Mouse (Mus musculus) gastrocnemius, adult 2 months (tissue): Measurements from ENCODE around the gene Bpifb6. TPM values are rescaled to one million over a fixed set of nuclear protein-coding genes. Genes with fewer than 3 reads are reported as not detected.

Experiments
- DNase-seq: peaks from one replicate; pipeline ENCODE4 v3.0.0; 2022
- H3K27ac ChIP-seq: fragments of 200-600 bp; 2 replicates; pipeline ENCODE4 v1.8.1; 2022; ENCODE audit warnings: mild to moderate bottlenecking
- H3K4me3 ChIP-seq: fragments of 200-600 bp; 2 replicates; pipeline ENCODE4 v1.8.1; 2022; ENCODE audit warnings: mild to moderate bottlenecking, moderate library complexity
- CTCF ChIP-seq: fragments of 200-600 bp; IDR thresholded peaks from 2 replicates; pipeline ENCODE4 v1.8.1; 2022; ENCODE audit warnings: antibody characterized with exemption, mild to moderate bottlenecking, moderate library complexity
- intact Hi-C: fragments of 180-260 bp; cut with DNase I; formaldehyde crosslinking; loops from one replicate; pipeline ENCODE4 v1.15.1; 2025
- total RNA-seq, 2 experiments: library from RNA; stranded (reverse); gene quantifications; 2 replicates each; pipeline ENCODE4 v1.2.3; 2021

Bpifb6 gene
- total RNA-seq, 2 experiments from 2014 or later = not detected

GRCm38 (mm10) chr2:153921246-153921645 is 21.1 kb downstream of the Bpifb6 start:
- DNase-seq = no peak
- intact Hi-C loops = no loop called here
- no peak for TF ChIP-seq CTCF
- Histone ChIP-seq H3K27ac (no peak overlapping the region), H3K4me3 (no peak overlapping the region)

DNA sequence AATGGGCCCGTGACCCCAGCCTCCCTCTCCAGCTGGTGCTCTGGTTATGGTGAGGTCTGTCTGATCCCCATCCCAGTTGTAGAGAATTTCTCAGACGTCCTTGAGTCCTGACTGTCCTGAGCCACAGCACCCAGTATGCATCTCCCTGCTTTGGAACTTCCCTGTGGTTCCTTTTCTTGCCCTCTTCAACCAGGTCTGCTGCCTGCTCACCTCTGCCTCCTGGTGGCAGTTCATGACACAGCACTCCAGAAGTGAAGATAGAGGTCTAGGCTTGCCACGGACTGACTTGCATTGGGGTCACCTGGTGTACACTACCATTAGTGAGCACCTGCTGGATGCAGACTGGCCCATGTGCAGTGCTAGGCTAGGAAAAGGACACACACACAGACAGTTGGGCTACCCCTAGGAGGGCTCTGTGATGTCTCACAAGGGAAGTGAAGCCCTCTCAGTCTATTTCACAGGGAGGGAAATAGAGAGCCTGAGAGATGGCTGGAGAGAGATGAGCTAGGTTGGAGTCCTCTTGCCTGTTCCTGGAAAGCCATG is 29.8 kb downstream of the Bpifb6 start:
- intact Hi-C loops = loop anchor here (2.0 kb wide), 2 partner anchors 123 to 261 kb away; no protein-coding TSS in a partner anchor
- no peak overlapping the region for H3K27ac ChIP-seq
- no peak overlapping the region for H3K4me3 ChIP-seq
- peak; percentile 48 for DNase-seq
- peak; percentile 79 for TF ChIP-seq CTCF

GRCm38 (mm10) chr2:153931125-153931524 is 30.9 kb downstream of the Bpifb6 start:
- intact Hi-C loops = loop anchor here (2.0 kb wide), 2 partner anchors 124 to 262 kb away; no protein-coding TSS in a partner anchor
- TF ChIP-seq CTCF = no peak
- Histone ChIP-seq H3K4me3 (no peak overlapping the region), H3K27ac (no peak overlapping the region)
- DNase-seq = peak; percentile 5

GRCm38 (mm10) chr2:153933311-153933710 is 33.1 kb downstream of the Bpifb6 start:
- no peak for TF ChIP-seq CTCF
- Histone ChIP-seq H3K4me3 (no peak overlapping the region), H3K27ac (no peak overlapping the region)
- DNase-seq = no peak
- intact Hi-C loops = no loop called here

DNA sequence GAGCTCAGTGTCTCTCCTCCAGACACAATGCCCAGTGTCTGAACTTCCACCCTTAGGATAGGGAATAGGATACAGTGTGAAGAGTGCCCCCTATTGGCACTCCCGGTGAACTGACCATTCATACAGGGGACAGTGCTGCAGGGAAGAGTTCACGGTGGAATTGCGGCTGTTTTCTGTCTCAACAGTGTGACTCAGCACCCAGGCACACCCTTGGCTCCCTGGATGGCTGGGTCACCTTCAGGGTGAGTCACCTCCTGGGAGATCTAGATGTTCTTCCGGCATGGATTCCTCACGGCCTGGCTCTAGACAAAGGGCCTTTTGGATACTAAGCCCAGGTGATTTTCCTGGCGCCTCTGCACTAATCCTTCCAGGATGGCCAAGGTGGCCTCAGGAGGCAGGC is 35.2 kb downstream of the Bpifb6 start:
- TF ChIP-seq CTCF = no peak
- no peak overlapping the region for H3K27ac ChIP-seq
- H3K4me3 ChIP-seq = no peak overlapping the region
- intact Hi-C loops = no loop called here
- DNase-seq = no peak

GRCm38 (mm10) chr2:153937843-153938242 is 37.7 kb downstream of the Bpifb6 start, which contains the start of gene Bpifb4:
Gene Bpifb4 (plus strand): TSS chr2:153938212.
- DNase-seq = no peak
- H3K27ac ChIP-seq = no peak within 1 kb of the TSS
- intact Hi-C loops = no loop called here
- H3K4me3 ChIP-seq = no peak within 1 kb of the TSS
- no peak for TF ChIP-seq CTCF

DNA sequence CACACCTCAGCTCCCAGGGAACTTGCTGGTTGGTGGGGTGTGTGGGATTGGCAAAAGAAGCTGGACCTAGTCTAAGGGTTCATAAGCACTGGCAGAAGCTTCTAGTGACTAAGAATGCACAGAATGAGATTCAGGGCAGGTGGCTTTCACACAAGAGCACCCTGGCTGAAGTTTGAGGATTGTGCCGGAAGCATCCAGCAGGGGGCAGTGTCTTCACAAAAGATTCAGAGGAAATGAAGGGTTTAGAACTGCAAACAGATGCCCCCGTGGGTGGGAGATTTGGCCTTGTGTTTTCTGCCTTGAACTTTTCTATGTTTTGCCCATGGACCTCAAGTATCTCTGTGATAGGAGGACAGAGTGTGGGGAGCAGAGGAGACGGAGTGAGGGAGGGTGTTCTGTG is 43.3 kb downstream of the Bpifb6 start:
- Histone ChIP-seq H3K27ac (no peak overlapping the region), H3K4me3 (no peak overlapping the region)
- peak; percentile 75 for TF ChIP-seq CTCF
- peak; percentile 26 for DNase-seq
- intact Hi-C loops = no loop called here

DNA sequence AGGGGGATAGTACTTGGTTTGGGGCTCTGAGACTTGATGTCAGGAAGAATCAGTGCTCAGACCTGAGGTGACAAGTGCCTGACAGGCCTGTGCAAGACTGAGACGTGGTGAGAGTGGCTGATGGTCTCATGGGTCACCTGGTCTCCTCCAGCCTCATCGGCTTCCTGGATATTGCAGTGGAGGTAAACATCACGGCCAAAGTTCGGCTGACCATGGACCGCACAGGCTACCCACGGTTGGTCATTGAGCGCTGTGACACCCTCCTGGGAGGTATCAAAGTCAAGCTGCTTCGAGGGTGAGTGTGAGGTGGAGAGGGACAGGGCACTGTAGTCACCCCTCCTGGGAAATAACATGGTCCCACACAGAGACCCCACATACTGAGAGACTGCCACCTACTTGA is 44.4 kb downstream of the Bpifb6 start:
- DNase-seq = no peak
- Histone ChIP-seq H3K27ac (no peak overlapping the region), H3K4me3 (no peak overlapping the region)
- intact Hi-C loops = no loop called here
- TF ChIP-seq CTCF = no peak

DNA sequence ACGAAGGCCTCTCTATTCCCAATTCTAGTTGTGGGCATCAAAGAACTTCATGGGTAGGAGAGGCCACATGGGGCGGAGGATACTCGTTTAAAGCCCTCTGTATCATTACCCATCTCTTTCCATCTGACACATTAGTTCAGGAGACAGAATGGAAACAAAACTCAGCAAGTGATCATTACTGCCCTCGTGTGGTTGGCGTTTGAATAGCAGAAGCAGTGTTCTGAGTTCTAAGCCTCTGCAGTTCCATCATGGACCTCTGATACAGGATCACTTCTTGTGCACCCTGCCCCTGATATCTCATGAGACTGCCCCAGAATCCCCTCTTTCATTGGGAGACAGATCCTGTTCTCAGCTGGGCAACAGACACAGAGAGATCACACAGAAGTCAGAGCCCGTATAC is 52.7 kb downstream of the Bpifb6 start:
- peak; percentile 44 for DNase-seq
- peak; percentile 74 for TF ChIP-seq CTCF
- intact Hi-C loops = no loop called here
- Histone ChIP-seq H3K4me3 (no peak overlapping the region), H3K27ac (no peak overlapping the region)

DNA sequence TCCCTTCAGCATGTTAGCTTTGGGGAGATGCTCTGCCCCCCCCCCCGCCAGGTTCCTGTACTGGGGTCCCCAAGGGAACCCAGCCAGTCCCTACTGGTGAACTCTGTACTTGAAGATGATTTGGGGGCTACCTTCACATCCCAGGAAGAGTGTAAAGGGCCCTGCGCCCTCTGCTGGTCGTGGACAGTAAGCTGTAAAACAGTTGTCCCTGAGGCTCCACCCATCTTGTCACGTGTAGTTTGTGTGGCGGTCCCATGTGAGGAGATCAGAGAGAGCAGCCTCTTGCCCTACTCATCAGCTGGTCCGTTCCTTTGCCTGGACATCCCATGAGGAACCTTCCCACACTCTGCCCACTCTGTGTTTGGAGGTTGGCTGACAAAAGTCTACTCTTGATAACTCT is 53.6 kb downstream of the Bpifb6 start:
- intact Hi-C loops = no loop called here

More for the DNA sequence above, 53.6 kb downstream of the Bpifb6 start:
- DNase-seq = peak; percentile 29
- Histone ChIP-seq H3K27ac (no peak overlapping the region), H3K4me3 (no peak overlapping the region)
- peak; percentile 51 for TF ChIP-seq CTCF

Other genes starting within 250 kb of the Bpifb6 start
- gene Dnmt3c, start 203.7 kb upstream of the Bpifb6 start, total RNA-seq = not detected
- 10 to 100 TPM; 32.8 to 41.3 TPM for gene Mapre1, start 159.1 kb upstream of the Bpifb6 start, total RNA-seq
- not detected for gene Efcab8, start 120.5 kb upstream of the Bpifb6 start, total RNA-seq
- not detected for gene Sun5, start 29.3 kb upstream of the Bpifb6 start, total RNA-seq
- not detected for gene Bpifb2, start 25.3 kb upstream of the Bpifb6 start, total RNA-seq
- not detected for gene Bpifb3, start 17.8 kb downstream of the Bpifb6 start, total RNA-seq
- not detected for gene Bpifb4, start 37.8 kb downstream of the Bpifb6 start, total RNA-seq
- gene Bpifa6, start 74.6 kb downstream of the Bpifb6 start, total RNA-seq = not detected
- not detected for gene Bpifa2, start 107.9 kb downstream of the Bpifb6 start, total RNA-seq
- gene Bpifa3, start 229.9 kb downstream of the Bpifb6 start, total RNA-seq = not detected
- not detected for gene Bpifa1, start 242.5 kb downstream of the Bpifb6 start, total RNA-seq